Mouse (Mus musculus) embryo, embryonic 10.5 days (tissue): ENCODE results near the gene Ttc39a.
A peak's percentile ranks its signal among the peaks of the same experiment; 100 is the strongest.

ENCODE experiments used
- DNase-seq: peaks from one replicate; pipeline ENCODE4 v3.0.0-alpha.2; 2015; ENCODE audit warnings: low spot score

Ttc39a gene

DNA sequence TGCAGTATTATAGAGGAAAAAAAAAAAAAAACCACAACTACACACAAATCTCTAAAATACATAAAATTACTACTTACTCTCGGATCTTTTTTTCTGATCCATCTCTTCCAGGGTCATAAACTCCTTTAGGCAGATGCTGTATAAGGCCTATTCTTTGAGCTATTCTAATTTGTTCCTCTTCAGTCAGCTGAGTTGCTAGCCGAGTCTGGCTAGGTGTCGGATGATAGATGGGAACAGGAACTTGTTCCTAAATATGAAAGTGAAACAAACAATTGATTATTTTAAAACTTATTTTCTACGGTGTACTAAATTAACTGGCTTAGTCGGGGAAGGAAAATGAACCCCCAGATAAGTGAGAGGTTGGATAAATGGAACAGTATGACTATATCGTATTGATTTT is 50.4 kb downstream of the Ttc39a start:
- no peak for DNase-seq

DNA sequence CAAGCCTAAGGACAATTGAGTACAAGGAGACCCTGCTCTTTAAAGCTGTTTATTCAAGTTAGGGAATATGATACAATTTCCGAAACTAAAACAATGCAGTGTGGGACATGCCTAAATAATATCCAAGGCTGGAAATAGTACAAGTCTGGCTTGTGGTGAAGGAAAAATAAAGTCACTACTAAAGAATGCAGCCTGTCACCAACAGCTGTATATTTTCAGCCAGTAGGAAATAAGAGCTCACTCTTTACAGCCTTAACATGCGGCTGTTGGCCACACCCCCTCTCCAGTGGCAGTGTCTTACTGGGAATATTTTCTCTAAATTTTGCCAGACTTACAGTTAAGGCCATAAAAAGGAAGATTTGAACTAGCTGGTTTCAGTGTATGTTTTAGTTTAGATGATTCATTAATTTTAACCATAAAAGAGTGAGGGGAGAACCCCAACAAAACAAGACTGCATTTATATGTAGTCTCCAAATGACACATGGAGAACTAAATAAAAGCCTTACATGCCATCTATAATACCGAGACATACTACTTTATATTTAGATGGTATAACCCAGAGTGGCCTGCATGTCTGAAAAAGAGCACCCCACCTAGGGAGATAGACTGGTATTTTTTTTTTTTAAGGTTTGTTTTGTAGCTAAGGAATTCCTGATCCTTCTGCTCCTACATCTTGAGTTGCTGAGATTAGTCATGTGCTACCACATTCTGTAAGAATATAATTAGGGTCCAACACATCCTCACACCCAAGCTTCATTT is 54.2 kb downstream of the Ttc39a start:
- no peak for DNase-seq

DNA sequence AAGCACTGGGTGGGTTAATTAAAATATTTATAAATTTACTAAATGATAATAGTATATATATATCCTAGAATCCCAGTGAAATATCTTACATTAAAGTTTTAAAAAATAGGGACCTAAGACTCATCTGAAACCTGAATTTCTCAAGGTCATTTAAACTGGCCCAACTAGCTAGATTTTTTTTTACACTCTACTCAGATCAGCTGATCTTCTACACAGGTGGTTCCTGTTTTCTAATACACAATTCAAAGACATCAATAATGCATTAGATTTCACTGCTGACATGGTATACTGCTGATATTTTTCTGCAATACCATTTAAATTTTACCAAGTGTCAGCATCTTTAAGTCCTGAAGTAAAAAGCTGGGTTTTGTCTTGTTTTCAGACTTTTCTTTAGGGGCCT is 57.5 kb downstream of the Ttc39a start:
- DNase-seq = no peak

DNA sequence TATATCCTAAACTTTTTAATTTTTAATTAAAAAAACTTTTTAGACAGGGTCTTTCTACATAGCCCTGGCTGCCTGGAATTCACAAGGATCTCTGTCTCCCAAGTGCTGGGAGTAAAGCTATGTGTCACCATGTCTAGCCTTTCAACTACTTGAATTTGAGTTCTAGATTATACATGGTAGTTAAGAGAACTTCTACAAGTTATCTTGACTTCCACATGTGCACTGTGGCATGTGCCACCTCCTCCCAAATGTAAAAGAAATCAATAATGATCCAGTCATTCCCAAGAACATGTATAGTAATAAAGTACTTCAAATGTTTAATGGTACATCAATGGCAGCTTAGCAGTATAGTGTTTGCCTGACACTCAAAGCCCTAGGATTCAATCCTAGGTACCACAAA is 61.3 kb downstream of the Ttc39a start:
- no peak for DNase-seq

DNA sequence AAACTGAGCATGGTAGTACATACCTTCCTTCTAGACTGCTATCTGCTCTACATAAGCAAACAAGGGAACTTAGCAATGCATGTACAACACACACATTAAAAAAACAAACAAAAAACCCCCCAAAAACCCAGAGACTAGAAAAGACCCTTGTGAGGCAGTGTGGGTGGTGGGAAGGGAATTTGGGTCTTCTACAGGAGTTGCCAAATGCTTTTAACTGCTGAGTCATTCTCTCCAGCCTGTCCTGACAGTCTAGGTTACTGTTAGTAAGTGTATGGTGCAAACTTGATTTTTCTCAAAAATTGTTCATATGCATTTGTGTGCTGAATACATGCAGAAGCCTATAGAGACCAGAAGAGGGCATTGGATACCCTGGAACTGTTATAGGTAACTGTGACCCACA is 65.2 kb downstream of the Ttc39a start:
- DNase-seq = no peak

DNA sequence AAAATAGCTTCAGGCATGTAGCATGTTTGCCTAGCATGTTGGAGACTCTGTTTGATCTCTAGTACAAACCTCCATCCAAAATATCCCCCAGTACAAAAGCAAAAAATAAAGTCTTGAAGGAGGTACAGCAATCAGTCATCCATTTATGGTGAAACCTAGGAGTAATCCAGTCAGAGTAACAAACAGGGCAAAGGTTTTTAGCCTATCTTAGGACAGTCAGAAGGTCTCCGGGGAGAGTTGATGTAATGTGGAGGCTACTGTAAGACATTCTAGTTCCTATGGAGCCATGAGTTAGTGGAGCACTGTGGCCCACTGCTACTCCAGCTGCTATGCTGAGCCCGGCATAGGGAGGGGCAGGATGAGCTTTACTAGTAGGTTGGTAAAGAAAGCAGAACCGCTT is 66.1 kb downstream of the Ttc39a start:
- DNase-seq = no peak

DNA sequence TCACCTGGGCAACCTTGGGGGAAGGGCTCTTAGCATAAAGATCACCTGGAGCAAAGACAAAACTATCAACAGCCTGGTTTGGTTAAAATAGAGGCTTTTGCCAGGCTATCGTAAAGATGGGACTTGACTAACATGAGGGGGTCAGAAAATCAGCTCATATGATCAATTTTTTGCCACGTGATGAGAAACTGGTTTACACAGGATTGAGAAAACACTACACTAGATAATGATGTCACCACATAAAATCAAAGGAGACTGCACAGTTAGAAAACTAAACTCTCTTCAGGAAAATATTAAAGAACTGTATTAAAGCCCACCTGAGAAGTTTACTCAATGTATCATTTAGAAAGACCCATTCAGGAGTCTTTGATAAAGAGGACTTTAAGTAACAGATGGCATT is 68.7 kb downstream of the Ttc39a start:
- DNase-seq = no peak

DNA sequence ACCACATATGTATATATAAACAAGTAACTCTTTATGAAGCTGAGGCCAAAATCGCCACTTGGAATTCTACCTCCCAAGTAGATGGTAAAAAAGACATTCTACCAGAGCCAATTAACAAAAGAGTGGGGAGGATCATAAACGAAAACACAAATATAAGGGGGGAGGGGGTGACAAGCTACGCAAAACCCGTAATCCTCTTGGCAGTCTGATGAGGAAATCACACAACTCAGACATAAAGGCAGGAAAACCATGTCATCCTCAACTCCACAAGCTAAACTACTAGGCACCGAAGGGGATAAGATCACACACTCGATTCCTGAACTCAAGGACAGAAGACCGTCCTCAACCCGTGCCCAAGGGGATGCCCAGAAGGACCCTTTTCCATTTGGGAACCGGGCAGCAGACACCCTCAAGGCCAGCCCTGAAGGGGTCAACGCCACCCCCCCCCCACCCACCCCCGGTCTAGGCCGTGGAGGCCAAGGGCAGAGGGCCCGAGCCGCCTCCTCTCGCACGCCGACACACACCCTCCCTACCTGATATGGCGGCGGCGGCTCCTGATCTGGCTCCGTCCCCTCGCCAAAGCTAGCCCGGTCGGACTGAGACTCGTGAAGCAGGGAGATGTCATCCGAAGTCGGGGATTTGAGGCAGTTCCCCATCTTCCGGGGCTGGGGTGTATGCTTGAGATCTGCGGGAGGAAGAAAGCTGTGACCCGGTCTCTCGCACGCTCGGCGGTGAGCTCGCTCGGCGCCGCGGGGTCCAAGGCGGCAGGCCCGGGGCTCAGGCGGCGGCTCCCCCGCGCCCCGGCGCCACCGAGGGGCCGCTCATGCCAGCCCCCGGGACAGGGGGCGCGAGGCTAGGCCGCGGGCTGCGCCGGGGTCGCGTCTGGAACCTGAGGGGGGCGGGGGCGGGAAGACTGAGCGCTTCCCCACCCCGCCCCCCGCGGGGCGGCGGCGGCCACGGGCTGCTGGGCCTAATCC is 69.4 kb downstream of the Ttc39a start:
- peak; percentile 58 for DNase-seq

DNA sequence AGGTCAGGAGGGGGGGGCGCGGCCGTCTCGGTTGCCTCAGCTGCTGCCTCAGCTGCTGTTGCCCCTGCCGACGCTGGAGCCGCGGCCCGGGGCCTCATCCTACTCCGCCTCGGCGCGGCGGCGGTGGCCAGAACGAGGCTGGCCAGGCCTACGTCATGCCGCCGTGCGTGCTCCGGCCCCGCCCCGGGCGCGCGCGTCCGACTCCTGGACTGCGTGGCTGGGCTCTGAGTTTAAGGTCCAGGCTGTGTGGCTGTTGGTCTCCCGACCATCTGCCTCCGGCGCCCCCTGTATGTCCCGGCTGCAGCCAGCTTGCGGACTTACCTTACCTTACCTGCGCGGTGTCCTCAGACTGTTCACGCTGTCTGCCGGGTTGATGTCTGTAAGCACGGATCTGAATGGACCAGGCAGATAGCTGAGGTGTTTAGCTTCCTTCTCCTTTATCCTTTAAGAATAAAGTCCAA is 70.2 kb downstream of the Ttc39a start:
- DNase-seq = peak; percentile 93

DNA sequence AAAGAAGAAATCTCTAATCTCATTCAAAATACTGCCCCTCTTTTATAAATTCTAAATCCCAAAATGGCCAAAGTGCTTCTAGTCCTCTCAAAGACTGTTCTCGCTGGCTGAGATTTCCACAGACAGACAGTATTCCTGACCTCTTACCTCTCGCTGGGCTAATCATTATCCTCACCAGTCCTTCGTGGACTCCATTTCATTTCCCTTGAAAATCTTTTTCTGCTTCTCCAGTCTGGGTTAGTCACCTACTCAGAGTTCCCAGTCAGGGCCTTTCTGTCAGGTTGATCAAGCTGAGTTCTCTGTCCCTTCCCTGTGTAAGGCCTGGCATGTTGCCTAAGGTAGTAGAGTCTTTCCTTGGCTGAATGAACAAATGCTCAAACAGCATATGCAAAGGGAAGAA is 71.0 kb downstream of the Ttc39a start:
- DNase-seq = no peak

DNA sequence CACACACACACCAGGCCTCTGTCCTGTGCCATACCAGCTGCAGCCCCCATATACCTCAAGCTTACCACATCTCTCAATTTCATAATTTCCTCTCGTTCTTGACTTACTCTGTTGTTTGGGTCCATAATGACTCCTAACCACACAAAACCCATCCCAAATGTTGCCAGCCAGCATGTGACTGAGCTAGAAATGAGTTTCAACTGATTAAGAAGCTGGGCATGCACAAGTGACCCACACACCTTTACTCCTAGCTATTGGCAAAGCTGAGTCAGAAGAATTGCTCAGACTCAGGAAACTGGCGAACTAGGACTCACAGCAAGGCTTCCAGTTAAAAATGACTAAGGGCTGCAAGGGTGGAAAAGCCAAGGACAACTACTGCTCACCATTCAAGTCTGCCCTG is 75.0 kb downstream of the Ttc39a start:
- DNase-seq = no peak

DNA sequence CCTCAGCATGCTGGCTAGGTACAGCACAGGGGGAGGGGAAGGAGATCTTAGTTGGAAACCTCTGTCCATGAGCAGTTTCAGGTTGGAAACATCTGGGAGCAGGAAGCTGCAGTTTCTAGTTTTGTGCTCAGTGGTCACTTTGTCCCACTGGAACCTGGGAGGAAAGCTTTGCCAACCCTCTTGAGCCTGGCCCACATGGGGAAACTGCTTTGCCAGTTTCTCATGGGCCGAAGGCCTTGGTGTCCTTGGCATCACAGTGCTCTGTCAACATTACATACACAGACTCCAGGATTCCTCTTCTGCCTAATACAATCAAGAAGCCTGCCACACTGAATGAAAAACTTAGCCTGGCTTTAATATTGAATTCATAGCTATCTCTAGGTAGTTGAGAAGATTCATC is 76.3 kb downstream of the Ttc39a start:
- DNase-seq = no peak

DNA sequence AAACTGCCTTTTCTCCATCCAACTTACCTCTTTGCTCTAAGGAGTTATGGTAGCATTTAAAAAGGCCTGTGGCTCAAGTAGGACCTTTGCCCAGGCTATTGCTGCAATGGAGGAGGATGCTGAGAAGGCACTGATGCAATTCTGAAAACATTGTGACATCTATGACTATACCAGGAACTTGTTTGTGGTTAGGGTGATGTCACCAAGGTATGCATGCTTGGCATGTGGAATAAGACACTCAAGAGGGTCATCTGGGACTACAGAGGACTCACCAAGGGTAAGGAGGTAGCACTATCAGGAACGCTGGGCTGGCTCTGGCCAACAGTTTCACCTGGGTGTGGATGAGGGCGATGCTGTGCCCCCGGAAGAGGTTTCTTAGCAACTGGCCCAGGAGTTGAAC is 78.2 kb downstream of the Ttc39a start, which contains the start of gene Rnf11:
Gene Rnf11, minus strand, starts transcription at position 108 of the 400 bp plus-strand sequence.
- DNase-seq = no peak

DNA sequence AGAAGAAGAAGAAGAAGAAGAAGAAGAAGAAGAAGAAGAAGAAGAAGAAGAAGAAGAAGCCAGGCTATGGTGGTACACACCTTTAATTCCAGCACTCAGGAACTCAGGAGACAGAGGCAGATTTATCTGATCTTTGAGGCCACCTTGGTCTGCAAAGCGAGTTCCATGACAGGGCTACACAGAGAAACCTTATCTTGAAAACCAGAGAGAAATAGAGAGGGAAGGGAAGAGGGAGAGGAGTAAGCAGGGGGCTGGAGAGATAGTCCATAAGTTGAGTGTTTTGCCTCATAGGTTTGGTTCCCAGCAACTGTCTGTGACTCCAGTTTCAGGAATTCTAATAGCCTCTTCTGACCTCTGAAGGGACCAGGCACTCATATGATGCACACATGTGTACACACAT is 82.4 kb downstream of the Ttc39a start:
- no peak for DNase-seq

DNA sequence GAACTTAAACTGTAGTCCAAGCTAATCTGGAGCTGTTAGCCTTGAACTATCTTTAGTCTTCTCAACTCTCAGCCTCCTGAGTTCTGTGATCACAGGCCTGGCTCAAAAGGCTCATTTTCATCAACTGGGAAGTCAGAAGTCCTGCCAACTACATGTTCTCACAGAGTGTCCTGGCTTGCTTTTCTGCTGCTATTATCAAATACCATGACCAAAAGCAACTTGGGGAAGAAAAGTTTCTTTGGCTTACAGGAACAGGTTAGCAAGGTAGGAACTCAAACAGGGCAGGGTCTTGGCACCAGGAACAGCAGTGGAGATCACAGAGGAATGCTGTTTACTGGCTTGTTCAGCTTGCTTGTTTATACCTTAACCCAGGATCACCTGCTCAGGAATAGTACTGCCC is 87.2 kb downstream of the Ttc39a start:
- no peak for DNase-seq
